Mouse (Mus musculus): ENCODE measurements at regions not wholly inside any gene's neighbourhood (a gene's known extent, or its start where the extent isn't known, plus 50 kb on each side); places are given as distances from the start of the nearest gene placed in this dataset.

- WGBS: 77% methylated on average over 6 of the region's 6 CpGs
- H3K27me3 ChIP-seq (ENCODE audit: control insufficient read depth, insufficient read depth, low read length): no peaks in the 10 kb centered on the region
- ATAC-seq (ENCODE audit: insufficient read depth, low read depth): no peak
These were observed 62.9 kb upstream of the Ercc4 start for GRCm38 (mm10) chr16:13046366-13047120.

DNA sequence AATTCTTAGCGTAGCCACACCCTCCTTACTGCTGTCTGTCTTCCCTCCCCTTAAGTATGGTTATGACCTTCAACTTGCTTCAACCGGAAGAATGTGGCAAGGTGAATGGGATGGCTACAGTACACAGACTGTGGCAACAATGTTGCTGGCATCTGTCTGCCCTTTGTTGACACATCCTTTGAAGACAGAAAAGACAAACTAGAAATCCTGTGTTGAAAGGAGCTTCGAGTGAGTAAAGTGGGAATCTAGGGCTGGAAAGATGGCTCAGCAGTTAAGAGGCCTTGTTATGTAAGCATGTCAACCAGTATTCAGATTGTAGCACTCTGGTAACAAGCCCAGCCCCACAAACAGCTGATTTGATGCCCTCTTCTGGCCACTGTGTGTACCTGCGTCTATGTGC lies 60.2 kb upstream of the Ercc4 start:
- no peaks in the 10 kb centered on the region for H3K9me3 ChIP-seq (replicated peaks; ENCODE audit: control insufficient read depth, low read length)
- no peak overlapping the region for H3K27ac ChIP-seq (ENCODE audit: low read depth)
- no peaks in the 10 kb centered on the region for H3K4me1 ChIP-seq (ENCODE audit: control insufficient read depth, insufficient read depth)
- no peak overlapping the region for H3K4me2 ChIP-seq (ENCODE audit: low read depth, low read length)
- WGBS: 82% methylated on average over 4 of the region's 4 CpGs
- ATAC-seq (ENCODE audit: insufficient read depth, low read depth) (no peak), DNase-seq (ENCODE audit: low spot score) (no peak)
- no peaks in the 10 kb centered on the region for H3K27me3 ChIP-seq (ENCODE audit: control insufficient read depth, insufficient read depth, low read length)
- H3K36me3 ChIP-seq (replicated peaks; ENCODE audit: control insufficient read depth, insufficient read depth, low read length): no peaks in the 10 kb centered on the region
- H3K4me3 ChIP-seq (ENCODE audit: low read depth, low read length): no peak overlapping the region
- H3K9ac ChIP-seq (replicated peaks; ENCODE audit: low read depth, low read length): no peak overlapping the region
- TF ChIP-seq EP300 (IDR thresholded peaks at IDR 0.05; ENCODE audit: low read depth) (no peak), CTCF (IDR thresholded peaks at IDR 0.05; ENCODE audit: low read depth) (no peak)

More at GRCm38 (mm10) chr16:13046366-13047120, 62.9 kb upstream of the Ercc4 start:
- DNase-seq (ENCODE audit: low spot score): no peak
- Histone ChIP-seq H3K9ac (replicated peaks; ENCODE audit: low read depth, low read length) (no peak overlapping the region), H3K4me3 (ENCODE audit: low read depth, low read length) (no peak overlapping the region), H3K36me3 (replicated peaks; ENCODE audit: control insufficient read depth, insufficient read depth, low read length) (no peaks in the 10 kb centered on the region), H3K9me3 (replicated peaks; ENCODE audit: control insufficient read depth, low read length) (no peaks in the 10 kb centered on the region), H3K4me2 (ENCODE audit: low read depth, low read length) (no peak overlapping the region), H3K27ac (ENCODE audit: low read depth) (no peak overlapping the region), H3K4me1 (ENCODE audit: control insufficient read depth, insufficient read depth) (no peaks in the 10 kb centered on the region)
- TF ChIP-seq CTCF (IDR thresholded peaks at IDR 0.05; ENCODE audit: low read depth) (no peak), EP300 (IDR thresholded peaks at IDR 0.05; ENCODE audit: low read depth) (no peak)

GRCm38 (mm10) chr16:13050225-13050892 lies 59.1 kb upstream of the Ercc4 start:
- no peak overlapping the region for H3K9ac ChIP-seq (replicated peaks; ENCODE audit: low read depth, low read length)
- H3K9me3 ChIP-seq (replicated peaks; ENCODE audit: control insufficient read depth, low read length): no peaks in the 10 kb centered on the region
- no peaks in the 10 kb centered on the region for H3K27me3 ChIP-seq (ENCODE audit: control insufficient read depth, insufficient read depth, low read length)
- H3K36me3 ChIP-seq (replicated peaks; ENCODE audit: control insufficient read depth, insufficient read depth, low read length): no peaks in the 10 kb centered on the region
- WGBS: 77% methylated on average over 8 of the region's 8 CpGs
- ATAC-seq (ENCODE audit: insufficient read depth, low read depth) (no peak), DNase-seq (ENCODE audit: low spot score) (no peak)
- no peak overlapping the region for H3K27ac ChIP-seq (ENCODE audit: low read depth)
- no peaks in the 10 kb centered on the region for H3K4me1 ChIP-seq (ENCODE audit: control insufficient read depth, insufficient read depth)
- no peak overlapping the region for H3K4me2 ChIP-seq (ENCODE audit: low read depth, low read length)
- H3K4me3 ChIP-seq (ENCODE audit: low read depth, low read length): no peak overlapping the region
- TF ChIP-seq CTCF (IDR thresholded peaks at IDR 0.05; ENCODE audit: low read depth) (no peak), EP300 (IDR thresholded peaks at IDR 0.05; ENCODE audit: low read depth) (no peak)

- Histone ChIP-seq H3K36me3 (replicated peaks; ENCODE audit: control insufficient read depth, insufficient read depth, low read length) (no peaks in the 10 kb centered on the region), H3K9me3 (replicated peaks; ENCODE audit: control insufficient read depth, low read length) (no peaks in the 10 kb centered on the region), H3K4me2 (ENCODE audit: low read depth, low read length) (no peak overlapping the region), H3K27ac (ENCODE audit: low read depth) (no peak overlapping the region), H3K4me1 (ENCODE audit: control insufficient read depth, insufficient read depth) (no peaks in the 10 kb centered on the region), H3K27me3 (ENCODE audit: control insufficient read depth, insufficient read depth, low read length) (no peaks in the 10 kb centered on the region), H3K9ac (replicated peaks; ENCODE audit: low read depth, low read length) (no peak overlapping the region), H3K4me3 (ENCODE audit: low read depth, low read length) (no peak overlapping the region)
- no peak for TF ChIP-seq EP300 (IDR thresholded peaks at IDR 0.05; ENCODE audit: low read depth)
- TF ChIP-seq CTCF (IDR thresholded peaks at IDR 0.05; ENCODE audit: low read depth): no peak
- 66% methylated on average over 7 of the region's 7 CpGs for WGBS
- ATAC-seq (ENCODE audit: insufficient read depth, low read depth) (no peak), DNase-seq (ENCODE audit: low spot score) (no peak)
These were observed 54.5 kb upstream of the Ercc4 start for GRCm38 (mm10) chr16:13054956-13055355.

All from heart, postnatal 0 days (tissue).